Mouse (Mus musculus) intestine, embryonic 16.5 days (tissue): Measurements from ENCODE around the gene Zfp507. TPM values are rescaled to one million over a fixed set of nuclear protein-coding genes. Genes with fewer than 3 reads are reported as not detected.

Experiments used
- ATAC-seq: fragments of 200-750 bp; cut with Nextera tagmentation; 2 replicates; pipeline ENCODE4 v1.8.0; 2017; ENCODE audit warnings: moderate TSS enrichment, moderate library complexity
- H3K27ac ChIP-seq: fragments of 300-500 bp; sonication (generic); 2 replicates; pipeline ENCODE4 v1.5.1; 2014; ENCODE audit warnings: mild to moderate bottlenecking, low read length
- H3K27me3 ChIP-seq: fragments of 300-500 bp; sonication (generic); replicated peaks from 2 replicates; pipeline ENCODE4 v1.6.1; 2014; ENCODE audit warnings: low read length, control low read depth, mixed read lengths; ENCODE audit not compliant: control insufficient read depth, insufficient read depth
- H3K36me3 ChIP-seq: fragments of 300-500 bp; sonication (generic); 2 replicates; pipeline ENCODE4 v1.6.1; 2014; ENCODE audit warnings: low read length, control low read depth; ENCODE audit not compliant: control insufficient read depth, insufficient read depth
- H3K4me1 ChIP-seq: fragments of 300-500 bp; sonication (generic); 2 replicates; pipeline ENCODE4 v1.6.1; 2014; ENCODE audit warnings: low read length, control low read depth, mixed read lengths; ENCODE audit not compliant: control insufficient read depth, insufficient read depth
- H3K4me2 ChIP-seq: fragments of 300-500 bp; sonication (generic); 2 replicates; pipeline ENCODE4 v1.6.1; 2014; ENCODE audit warnings: low read depth, low read length, control low read depth
- H3K4me3 ChIP-seq: fragments of 300-500 bp; sonication (generic); 2 replicates; pipeline ENCODE4 v1.5.1; 2014; ENCODE audit warnings: mild to moderate bottlenecking, low read length
- H3K9ac ChIP-seq: fragments of 300-500 bp; sonication (generic); 2 replicates; pipeline ENCODE4 v1.6.1; 2014; ENCODE audit warnings: low read depth, low read length
- H3K9me3 ChIP-seq: fragments of 300-500 bp; sonication (generic); 2 replicates; pipeline ENCODE4 v1.6.1; 2016; ENCODE audit warnings: low read length, control low read depth; ENCODE audit not compliant: control insufficient read depth
- WGBS: fragments of 180-500 bp; shearing (Covaris S2); extraction: QIAGEN DNeasy Blood & Tissue Kit; methylation state at CpG from one replicate; pipeline ENCODE4 v1.1.7; 2014; 5-methylcytosine and 5-hydroxymethylcytosine counted together
- polyA plus RNA-seq: library from polyadenylated mRNA; unstranded; fragments of >200 nt; fragmentation: Nextera tagmentation; extraction: Ambion mirVana; gene quantifications from 2 replicates; pipeline ENCODE4 v1.2.1, GENCODE M21; 2015

The Zfp507 gene
- polyA plus RNA-seq, 1 experiment from 2014 or later: 10.9 TPM

DNA sequence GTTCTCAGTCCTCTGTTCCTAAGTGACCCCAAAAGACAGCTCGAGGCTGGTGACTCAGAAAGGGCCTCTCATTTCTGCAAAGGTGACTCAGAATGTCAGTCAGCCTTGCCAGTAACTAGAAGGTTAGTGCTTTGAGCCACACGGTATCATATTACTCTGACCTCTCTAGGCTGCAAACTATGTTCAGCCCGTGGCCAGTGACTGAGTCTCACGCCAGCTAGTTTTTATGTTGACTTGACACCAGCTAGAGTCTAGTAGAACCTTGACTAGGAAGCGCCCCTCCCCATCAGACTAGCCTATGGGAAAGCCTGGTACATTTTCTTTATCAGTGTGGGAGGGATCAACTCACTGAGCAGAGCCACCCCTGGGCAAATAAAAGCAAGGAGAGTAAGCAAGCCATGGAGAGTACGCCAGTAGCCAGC is 57.5 kb downstream of the Zfp507 start:
- Histone ChIP-seq H3K36me3 (no peaks in the 10 kb centered on the region), H3K4me2 (no peak overlapping the region)

DNA sequence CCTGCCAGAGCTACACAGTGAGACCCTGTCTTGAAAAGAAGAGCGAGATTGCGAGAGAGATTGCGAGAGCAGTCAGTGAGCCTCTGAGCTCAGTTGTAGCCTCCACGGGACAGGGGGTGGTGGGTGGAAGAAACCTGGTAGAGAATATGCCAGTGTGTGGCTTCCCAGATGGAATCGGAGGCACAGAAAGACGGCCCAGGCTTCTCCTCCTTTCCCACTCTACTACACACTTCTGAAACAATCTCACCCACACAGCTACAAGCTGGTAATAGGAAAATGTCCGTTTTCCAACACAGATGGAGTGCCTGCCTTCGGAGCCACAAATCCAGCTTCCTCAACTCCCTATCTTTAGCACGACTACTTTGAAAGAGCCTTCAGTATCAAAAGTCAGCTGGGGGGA is 58.0 kb downstream of the Zfp507 start:
- H3K27ac ChIP-seq: no peak overlapping the region
- ATAC-seq: no peak
- no peaks in the 10 kb centered on the region; the same call in 1 of the 2 replicates for H3K9me3 ChIP-seq
- 93% methylated on average over 9 of the region's 9 CpGs for WGBS
- H3K9ac ChIP-seq: no peak overlapping the region
- H3K4me1 ChIP-seq: no peaks in the 10 kb centered on the region
- no peaks in the 10 kb centered on the region for H3K27me3 ChIP-seq
- no peaks in the 10 kb centered on the region for H3K36me3 ChIP-seq
- H3K4me2 ChIP-seq: no peak overlapping the region
- H3K4me3 ChIP-seq: no peak overlapping the region

More for the DNA sequence above, 57.5 kb downstream of the Zfp507 start:
- Histone ChIP-seq H3K27ac (no peak overlapping the region), H3K9ac (no peak overlapping the region), H3K4me3 (no peak overlapping the region), H3K9me3 (no peaks in the 10 kb centered on the region; the same call in 1 of the 2 replicates), H3K4me1 (no peaks in the 10 kb centered on the region), H3K27me3 (no peaks in the 10 kb centered on the region)
- WGBS: 73% methylated on average over 6 of the region's 6 CpGs
- no peak for ATAC-seq

DNA sequence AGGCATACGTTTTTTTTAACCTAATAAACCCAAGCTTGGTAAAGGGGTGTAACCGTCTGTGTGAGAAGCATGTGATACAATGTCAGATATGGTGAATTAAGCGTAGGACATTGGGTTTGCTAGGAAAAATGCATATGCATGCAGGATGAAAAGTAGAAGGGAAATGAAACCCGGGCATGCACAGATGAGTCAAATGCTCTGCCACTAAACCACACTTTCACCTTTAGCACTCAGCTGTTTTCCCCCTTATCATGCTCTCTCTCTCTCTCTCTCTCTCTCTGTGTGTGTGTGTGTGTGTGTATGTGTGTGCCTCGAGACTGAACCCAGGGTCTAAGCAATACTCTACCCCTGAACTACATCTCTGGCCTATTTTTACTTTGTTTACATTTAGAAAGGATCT is 60.5 kb downstream of the Zfp507 start:
- no peak overlapping the region for H3K4me2 ChIP-seq
- no peak overlapping the region for H3K4me3 ChIP-seq
- no peak for ATAC-seq
- no peaks in the 10 kb centered on the region for H3K4me1 ChIP-seq
- H3K9ac ChIP-seq: no peak overlapping the region
- H3K9me3 ChIP-seq: no peaks in the 10 kb centered on the region; the same call in 1 of the 2 replicates
- no peaks in the 10 kb centered on the region for H3K27me3 ChIP-seq
- WGBS: 69% methylated on average over 5 of the region's 5 CpGs
- no peak overlapping the region for H3K27ac ChIP-seq
- no peaks in the 10 kb centered on the region for H3K36me3 ChIP-seq

DNA sequence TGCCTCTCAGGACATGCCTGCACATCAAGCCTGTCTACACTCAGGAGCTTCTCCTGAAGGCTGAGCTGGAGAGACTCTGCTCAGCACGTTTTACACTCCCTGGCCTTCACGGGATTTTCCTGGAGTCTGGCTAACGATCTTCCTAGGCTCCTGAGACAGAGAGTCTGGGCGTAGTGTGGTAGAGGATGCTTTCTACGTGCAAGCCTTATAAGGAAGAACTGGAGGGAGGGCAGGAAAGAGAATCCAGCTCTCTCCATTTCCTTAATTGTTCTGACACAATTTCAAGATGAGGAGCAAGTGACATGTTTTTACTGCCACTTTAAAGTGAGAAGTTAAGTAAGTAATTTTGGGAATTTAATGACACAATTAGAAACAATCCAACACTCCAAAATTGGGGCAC is 60.9 kb downstream of the Zfp507 start:
- Histone ChIP-seq H3K27me3 (no peaks in the 10 kb centered on the region), H3K4me1 (no peaks in the 10 kb centered on the region), H3K4me3 (no peak overlapping the region), H3K4me2 (no peak overlapping the region), H3K36me3 (no peaks in the 10 kb centered on the region), H3K9ac (no peak overlapping the region), H3K9me3 (no peaks in the 10 kb centered on the region; the same call in 1 of the 2 replicates), H3K27ac (no peak overlapping the region; the same call in 1 of the 2 replicates)
- 68% methylated on average over 5 of the region's 5 CpGs for WGBS
- ATAC-seq: no peak

DNA sequence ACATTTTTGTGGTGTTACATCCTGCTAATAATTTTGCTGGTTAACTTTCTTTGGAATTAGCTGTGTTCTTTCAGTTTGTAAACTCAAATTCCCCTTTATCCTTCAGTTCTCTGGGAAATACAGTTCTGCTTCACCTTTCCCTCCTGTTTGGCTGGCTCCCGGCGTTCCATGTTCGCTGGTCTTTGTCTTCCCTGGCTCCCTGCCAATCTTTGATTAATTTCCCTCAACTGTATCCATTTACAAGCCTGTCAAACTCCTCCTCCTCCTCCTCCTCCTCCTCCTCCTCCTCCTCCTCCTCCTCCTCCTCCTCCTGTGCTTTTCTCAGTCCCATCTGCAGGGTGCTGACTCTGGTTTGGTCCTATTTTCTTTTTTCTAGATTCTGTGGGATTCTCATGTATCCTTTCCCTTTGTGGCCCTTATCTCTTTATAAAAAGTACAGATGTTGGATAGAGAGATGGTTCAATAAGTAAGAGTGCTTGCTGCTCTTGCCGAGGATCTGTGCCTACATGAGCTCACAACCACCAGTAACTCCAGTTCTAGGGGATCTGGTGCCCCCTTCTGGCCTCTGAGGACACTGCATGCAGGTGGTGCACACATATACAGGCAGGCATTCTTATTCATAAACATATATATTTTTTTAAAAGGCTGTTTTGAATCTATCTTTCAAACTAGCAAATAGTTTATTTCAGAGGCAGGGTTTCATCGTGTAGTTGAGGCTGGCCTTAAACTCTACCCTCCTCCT is 62.1 kb downstream of the Zfp507 start:
- H3K4me2 ChIP-seq: no peak overlapping the region
- H3K9ac ChIP-seq: no peak overlapping the region
- no peaks in the 10 kb centered on the region for H3K4me1 ChIP-seq
- H3K27me3 ChIP-seq: no peaks in the 10 kb centered on the region
- H3K9me3 ChIP-seq: no peaks in the 10 kb centered on the region
- no peaks in the 10 kb centered on the region for H3K36me3 ChIP-seq
- WGBS: 55% methylated on average over 5 of the region's 5 CpGs
- ATAC-seq: no peak
- no peak overlapping the region for H3K27ac ChIP-seq
- H3K4me3 ChIP-seq: no peak overlapping the region

DNA sequence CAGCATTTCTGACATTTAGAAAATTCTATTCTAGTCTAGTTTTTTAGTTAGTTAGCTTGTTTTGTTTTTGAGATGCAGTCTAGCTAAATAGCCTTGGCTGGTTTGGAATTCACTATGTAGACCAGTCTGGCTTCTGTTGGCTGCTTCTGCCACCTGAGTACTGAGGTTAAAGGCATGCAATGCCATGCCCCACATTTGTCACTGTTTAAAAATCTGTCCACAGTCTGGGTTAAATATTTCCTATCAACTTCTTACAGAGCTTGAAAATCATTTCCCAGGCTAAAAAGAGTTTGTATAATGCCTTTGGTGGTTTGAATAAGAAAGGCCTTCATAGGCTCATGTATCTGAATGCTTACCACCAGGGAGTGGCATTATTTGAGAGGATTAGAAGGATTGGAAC is 63.9 kb downstream of the Zfp507 start:
- H3K27ac ChIP-seq: no peak overlapping the region
- H3K9ac ChIP-seq: no peak overlapping the region
- H3K27me3 ChIP-seq: no peaks in the 10 kb centered on the region
- no peaks in the 10 kb centered on the region for H3K36me3 ChIP-seq
- H3K9me3 ChIP-seq: no peaks in the 10 kb centered on the region
- no peak overlapping the region for H3K4me2 ChIP-seq
- no peaks in the 10 kb centered on the region for H3K4me1 ChIP-seq
- no peak for ATAC-seq
- no peak overlapping the region for H3K4me3 ChIP-seq

DNA sequence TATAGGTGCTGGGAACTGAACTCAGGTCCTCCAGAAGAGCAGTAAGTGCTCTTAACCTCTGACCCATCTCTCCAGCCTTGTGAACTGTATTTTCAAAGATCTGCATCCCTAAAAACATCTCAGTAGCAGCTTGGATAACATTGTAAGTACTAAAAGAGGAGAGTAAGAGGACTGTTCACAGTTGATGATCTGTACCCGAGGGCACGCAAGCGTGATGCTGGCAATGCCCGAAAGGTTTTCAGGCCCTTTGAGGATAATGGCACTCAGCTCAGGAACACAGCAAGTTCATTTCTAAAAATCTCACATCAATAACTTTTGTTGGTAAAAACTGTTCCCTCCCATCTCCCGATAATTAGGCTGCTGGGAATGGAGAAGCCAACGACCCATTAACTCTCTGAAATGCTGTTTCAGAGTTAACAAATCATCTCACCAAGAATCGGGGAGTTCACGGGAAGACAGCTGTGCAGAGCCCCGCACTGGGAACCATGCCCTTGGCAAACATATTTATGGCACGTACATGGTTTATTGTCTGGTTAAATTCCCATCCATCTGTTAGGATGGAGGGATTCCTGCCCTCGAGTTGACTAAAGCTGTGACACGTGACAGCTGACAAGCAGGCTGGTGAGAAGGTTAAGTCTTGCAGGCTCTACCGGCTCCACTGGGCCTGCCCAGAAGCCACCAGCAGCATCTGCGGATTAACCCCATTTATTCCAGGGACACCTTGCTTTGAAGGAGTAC is 69.3 kb downstream of the Zfp507 start:
- ATAC-seq: no peak
- H3K4me1 ChIP-seq: no peaks in the 10 kb centered on the region
- H3K4me2 ChIP-seq: no peak overlapping the region
- no peak overlapping the region for H3K9ac ChIP-seq
- H3K27me3 ChIP-seq: no peaks in the 10 kb centered on the region
- WGBS: 59% methylated on average over 14 of the region's 14 CpGs
- H3K4me3 ChIP-seq: no peak overlapping the region
- H3K27ac ChIP-seq: no peak overlapping the region
- H3K36me3 ChIP-seq: 0 out of 2 replicates have a peak, but pooled peaks cover 1% of the 10 kb centered on the region
- H3K9me3 ChIP-seq: no peaks in the 10 kb centered on the region

DNA sequence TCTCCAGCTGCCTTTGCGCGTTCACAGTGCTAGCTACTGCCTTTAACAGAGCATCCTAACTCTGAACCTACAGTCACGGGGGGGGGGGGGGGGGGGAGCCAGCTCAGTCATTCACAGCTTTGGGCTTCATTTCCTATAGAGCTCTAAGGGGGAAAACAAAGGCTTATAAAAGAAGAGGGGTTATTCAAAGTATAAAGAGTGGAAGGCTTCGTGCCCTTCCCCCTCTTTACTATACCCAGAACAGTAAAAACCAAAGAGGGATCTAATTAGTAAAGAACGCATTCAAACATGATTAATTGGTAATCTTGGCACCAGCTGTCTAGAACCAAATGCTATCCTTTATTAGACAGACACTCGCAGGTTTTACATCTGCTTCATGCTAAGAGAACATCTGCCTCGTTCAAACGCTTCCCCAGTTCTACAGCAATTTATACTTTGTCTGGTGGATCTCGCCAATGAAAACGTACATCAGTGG is 70.2 kb downstream of the Zfp507 start:
- no peak for ATAC-seq
- no peak overlapping the region for H3K27ac ChIP-seq
- no peak overlapping the region for H3K4me3 ChIP-seq
- H3K9ac ChIP-seq: no peak overlapping the region
- H3K27me3 ChIP-seq: no peaks in the 10 kb centered on the region
- H3K4me1 ChIP-seq: no peaks in the 10 kb centered on the region
- WGBS: 77% methylated on average over 10 of the region's 10 CpGs
- 0 out of 2 replicates have a peak, but pooled peaks cover 3% of the 10 kb centered on the region for H3K36me3 ChIP-seq
- H3K9me3 ChIP-seq: no peaks in the 10 kb centered on the region
- no peak overlapping the region for H3K4me2 ChIP-seq

DNA sequence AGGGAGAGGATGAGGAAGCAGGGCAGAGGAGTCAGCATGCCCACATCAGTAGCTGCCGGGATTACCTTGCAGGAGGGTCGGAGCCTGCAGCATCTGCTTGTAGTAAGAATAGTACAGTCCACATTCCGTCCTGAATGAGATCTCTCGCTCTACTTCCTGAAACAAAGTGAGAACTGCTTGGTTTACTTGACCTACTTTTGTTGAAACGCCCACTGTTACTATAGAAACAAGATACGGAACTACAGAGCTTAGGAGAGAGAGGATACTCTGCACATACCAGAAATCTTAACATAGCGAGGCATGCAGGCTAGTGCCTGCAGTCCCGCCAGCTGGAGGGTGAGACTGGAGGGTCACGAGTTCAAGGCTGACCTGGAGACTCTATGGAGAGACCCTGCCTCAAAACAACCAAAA is 73.2 kb downstream of the Zfp507 start:
- Histone ChIP-seq H3K4me2 (no peak overlapping the region), H3K4me1 (no peaks in the 10 kb centered on the region), H3K27ac (no peak overlapping the region), H3K27me3 (no peaks in the 10 kb centered on the region), H3K4me3 (no peak overlapping the region), H3K9ac (no peak overlapping the region), H3K9me3 (no peaks in the 10 kb centered on the region), H3K36me3 (0 out of 2 replicates have a peak, but pooled peaks cover 3% of the 10 kb centered on the region)
- no peak for ATAC-seq
- 68% methylated on average over 9 of the region's 9 CpGs for WGBS
